Mouse (Mus musculus) E14TG2a.4 (cell line): ENCODE data around the gene Fhit.

ENCODE experiments used
- CTCF ChIP-seq: conservative IDR thresholded peaks from 2 replicates; pipeline ENCODE4 v1.5.1; 2014; ENCODE audit warnings: low read length
- POU5F1 ChIP-seq: IDR thresholded peaks from 2 replicates; pipeline ENCODE4 v1.6.1; 2014; ENCODE audit warnings: low read length, borderline replicate concordance

- TF ChIP-seq CTCF, result no peak
- TF ChIP-seq POU5F1, result no peak
Observed at GRCm38 (mm10) chr14:10836001-10836400, 325.8 kb downstream of the Fhit start.
